Mouse (Mus musculus): ENCODE results near the gene Ptpn11. TPM values are rescaled to one million over a fixed set of nuclear protein-coding genes. Genes with fewer than 3 reads are reported as not detected.

Ptpn11 gene
- polyA plus RNA-seq, 1 experiment, result 2.0 TPM

- Histone ChIP-seq H3K9me3 (ENCODE audit: control insufficient read depth, low read length) (no peaks in the 10 kb centered on the region), H3K4me1 (ENCODE audit: control insufficient read depth) (peaks cover 88% of the 10 kb centered on the region), H3K36me3 (ENCODE audit: control insufficient read depth) (peaks cover 20% of the 10 kb centered on the region), H3K27me3 (ENCODE audit: control insufficient read depth) (no peaks in the 10 kb centered on the region), H3K4me3 (replicated peaks) (peak overlapping the region; percentile 95)
- TF ChIP-seq GATA1 (IDR thresholded peaks at IDR 0.05; ENCODE audit: low read length) (no peak), TAL1 (IDR thresholded peaks at IDR 0.05; ENCODE audit: low read length) (no peak)
Measured at GRCm38 (mm10) chr5:121191584-121191906, 348 bp upstream of the Ptpn11 start.

GRCm38 (mm10) chr5:121190210-121190835 lies 874 bp downstream of the Ptpn11 start:
- H3K4me1 ChIP-seq (ENCODE audit: control insufficient read depth), result peaks cover 88% of the 10 kb centered on the region
- TF ChIP-seq GATA1 (IDR thresholded peaks at IDR 0.05; ENCODE audit: low read length) (no peak), TAL1 (IDR thresholded peaks at IDR 0.05; ENCODE audit: low read length) (no peak)
- H3K27me3 ChIP-seq (ENCODE audit: control insufficient read depth), result no peaks in the 10 kb centered on the region
- H3K36me3 ChIP-seq (ENCODE audit: control insufficient read depth), result peaks cover 28% of the 10 kb centered on the region
- no peaks in the 10 kb centered on the region for H3K9me3 ChIP-seq (ENCODE audit: control insufficient read depth, low read length)
- peak overlapping the region; percentile 95 for H3K4me3 ChIP-seq (replicated peaks)

GRCm38 (mm10) chr5:121189182-121189581 lies 2.0 kb downstream of the Ptpn11 start:
- peaks cover 33% of the 10 kb centered on the region for H3K36me3 ChIP-seq (ENCODE audit: control insufficient read depth)
- H3K27me3 ChIP-seq (ENCODE audit: control insufficient read depth), result no peaks in the 10 kb centered on the region
- no peaks in the 10 kb centered on the region for H3K9me3 ChIP-seq (ENCODE audit: control insufficient read depth, low read length)
- peaks cover 88% of the 10 kb centered on the region for H3K4me1 ChIP-seq (ENCODE audit: control insufficient read depth)
- TF ChIP-seq GATA1 (IDR thresholded peaks at IDR 0.05; ENCODE audit: low read length) (no peak), TAL1 (IDR thresholded peaks at IDR 0.05; ENCODE audit: low read length) (no peak)
- peak overlapping the region; percentile 12 for H3K4me3 ChIP-seq (replicated peaks)

- TF ChIP-seq GATA1 (IDR thresholded peaks at IDR 0.05; ENCODE audit: low read length) (no peak), TAL1 (IDR thresholded peaks at IDR 0.05; ENCODE audit: low read length) (no peak)
- H3K4me1 ChIP-seq (ENCODE audit: control insufficient read depth), result peaks cover 86% of the 10 kb centered on the region
- H3K4me3 ChIP-seq (replicated peaks), result no peak overlapping the region
- no peaks in the 10 kb centered on the region for H3K9me3 ChIP-seq (ENCODE audit: control insufficient read depth, low read length)
- H3K27me3 ChIP-seq (ENCODE audit: control insufficient read depth), result no peaks in the 10 kb centered on the region
- peaks cover 42% of the 10 kb centered on the region for H3K36me3 ChIP-seq (ENCODE audit: control insufficient read depth)
Measured at GRCm38 (mm10) chr5:121188265-121188664, 2.9 kb downstream of the Ptpn11 start.

GRCm38 (mm10) chr5:121187580-121188001 lies 3.6 kb downstream of the Ptpn11 start:
- peaks cover 48% of the 10 kb centered on the region for H3K36me3 ChIP-seq (ENCODE audit: control insufficient read depth)
- peaks cover 83% of the 10 kb centered on the region for H3K4me1 ChIP-seq (ENCODE audit: control insufficient read depth)
- H3K9me3 ChIP-seq (ENCODE audit: control insufficient read depth, low read length), result no peaks in the 10 kb centered on the region
- TF ChIP-seq GATA1 (IDR thresholded peaks at IDR 0.05; ENCODE audit: low read length) (no peak), TAL1 (IDR thresholded peaks at IDR 0.05; ENCODE audit: low read length) (no peak)
- no peak overlapping the region for H3K4me3 ChIP-seq (replicated peaks)
- no peaks in the 10 kb centered on the region for H3K27me3 ChIP-seq (ENCODE audit: control insufficient read depth)

- peak overlapping the region; percentile 11 for H3K4me3 ChIP-seq (replicated peaks)
- no peaks in the 10 kb centered on the region for H3K27me3 ChIP-seq (ENCODE audit: control insufficient read depth)
- TF ChIP-seq TAL1 (IDR thresholded peaks at IDR 0.05; ENCODE audit: low read length) (peak; percentile 31; the same call in 1 of the 3 replicates), GATA1 (IDR thresholded peaks at IDR 0.05; ENCODE audit: low read length) (peak; percentile 56)
- H3K9me3 ChIP-seq (ENCODE audit: control insufficient read depth, low read length), result no peaks in the 10 kb centered on the region
- peaks cover 73% of the 10 kb centered on the region for H3K4me1 ChIP-seq (ENCODE audit: control insufficient read depth)
- H3K36me3 ChIP-seq (ENCODE audit: control insufficient read depth), result peaks cover 55% of the 10 kb centered on the region
Measured at GRCm38 (mm10) chr5:121184945-121185551, 6.1 kb downstream of the Ptpn11 start.

GRCm38 (mm10) chr5:121184375-121184774 lies 6.8 kb downstream of the Ptpn11 start:
- TF ChIP-seq GATA1 (IDR thresholded peaks at IDR 0.05; ENCODE audit: low read length) (no peak), TAL1 (IDR thresholded peaks at IDR 0.05; ENCODE audit: low read length) (no peak)
- Histone ChIP-seq H3K9me3 (ENCODE audit: control insufficient read depth, low read length) (no peaks in the 10 kb centered on the region), H3K36me3 (ENCODE audit: control insufficient read depth) (peaks cover 58% of the 10 kb centered on the region), H3K4me3 (replicated peaks) (no peak overlapping the region), H3K4me1 (ENCODE audit: control insufficient read depth) (peaks cover 72% of the 10 kb centered on the region), H3K27me3 (ENCODE audit: control insufficient read depth) (no peaks in the 10 kb centered on the region)

GRCm38 (mm10) chr5:121183269-121183668 lies 7.9 kb downstream of the Ptpn11 start:
- peaks cover 64% of the 10 kb centered on the region for H3K4me1 ChIP-seq (ENCODE audit: control insufficient read depth)
- TF ChIP-seq GATA1 (IDR thresholded peaks at IDR 0.05; ENCODE audit: low read length) (no peak), TAL1 (IDR thresholded peaks at IDR 0.05; ENCODE audit: low read length) (no peak)
- H3K36me3 ChIP-seq (ENCODE audit: control insufficient read depth), result peaks cover 56% of the 10 kb centered on the region
- H3K27me3 ChIP-seq (ENCODE audit: control insufficient read depth), result no peaks in the 10 kb centered on the region
- no peaks in the 10 kb centered on the region for H3K9me3 ChIP-seq (ENCODE audit: control insufficient read depth, low read length)
- no peak overlapping the region for H3K4me3 ChIP-seq (replicated peaks)

- no peaks in the 10 kb centered on the region for H3K9me3 ChIP-seq (ENCODE audit: control insufficient read depth, low read length)
- H3K4me1 ChIP-seq (ENCODE audit: control insufficient read depth), result peaks cover 26% of the 10 kb centered on the region
- TF ChIP-seq TAL1 (IDR thresholded peaks at IDR 0.05; ENCODE audit: low read length), result no peak
- no peak for TF ChIP-seq GATA1 (IDR thresholded peaks at IDR 0.05; ENCODE audit: low read length)
- no peak overlapping the region for H3K4me3 ChIP-seq (replicated peaks)
- H3K27me3 ChIP-seq (ENCODE audit: control insufficient read depth), result no peaks in the 10 kb centered on the region
- H3K36me3 ChIP-seq (ENCODE audit: control insufficient read depth), result peaks cover 43% of the 10 kb centered on the region
Measured at GRCm38 (mm10) chr5:121179077-121179857, 11.9 kb downstream of the Ptpn11 start.
